Mouse (Mus musculus): Measurements from ENCODE around the gene Mapkapk2.
A peak's percentile ranks its signal among the peaks of the same experiment; 100 is the strongest.

Mapkapk2 gene

GRCm38 (mm10) chr1:131080686-131081085, 16.9 kb downstream of the Mapkapk2 start:
- no peak for DNase-seq (ENCODE audit: low spot score)

- DNase-seq (ENCODE audit: low spot score): no peak
Measured at GRCm38 (mm10) chr1:131079762-131080161, 17.9 kb downstream of the Mapkapk2 start.

- no peak for DNase-seq (ENCODE audit: low spot score)
Measured at GRCm38 (mm10) chr1:131078761-131079330, 18.8 kb downstream of the Mapkapk2 start.

GRCm38 (mm10) chr1:131075098-131075791, 22.4 kb downstream of the Mapkapk2 start:
- no peak for DNase-seq (ENCODE audit: low spot score)

GRCm38 (mm10) chr1:131074524-131074938, 23.1 kb downstream of the Mapkapk2 start:
- no peak for DNase-seq (ENCODE audit: low spot score)

- no peak for DNase-seq (ENCODE audit: low spot score)
Measured at GRCm38 (mm10) chr1:131072376-131072990, 25.1 kb downstream of the Mapkapk2 start.

- DNase-seq (ENCODE audit: low spot score): no peak
Measured at GRCm38 (mm10) chr1:131069010-131069409, 28.6 kb downstream of the Mapkapk2 start.

- DNase-seq (ENCODE audit: low spot score): peak; percentile 61
Measured at GRCm38 (mm10) chr1:131068011-131068727, 29.5 kb downstream of the Mapkapk2 start.

- no peak for DNase-seq (ENCODE audit: low spot score)
Measured at GRCm38 (mm10) chr1:131064202-131064601, 33.4 kb downstream of the Mapkapk2 start.

- no peak for DNase-seq (ENCODE audit: low spot score)
Measured at GRCm38 (mm10) chr1:131062821-131063220, 34.8 kb downstream of the Mapkapk2 start.

GRCm38 (mm10) chr1:131061740-131062254, 35.8 kb downstream of the Mapkapk2 start:
- no peak for DNase-seq (ENCODE audit: low spot score)

GRCm38 (mm10) chr1:131060290-131061253, 37.1 kb downstream of the Mapkapk2 start:
- peak; percentile 56 for DNase-seq (ENCODE audit: low spot score)

GRCm38 (mm10) chr1:131059841-131060240, 37.8 kb downstream of the Mapkapk2 start:
- no peak for DNase-seq (ENCODE audit: low spot score)

- DNase-seq (ENCODE audit: low spot score): no peak
Measured at GRCm38 (mm10) chr1:131059411-131059810, 38.2 kb downstream of the Mapkapk2 start.

- no peak for DNase-seq (ENCODE audit: low spot score)
Measured at GRCm38 (mm10) chr1:131058431-131058830, 39.2 kb downstream of the Mapkapk2 start.

GRCm38 (mm10) chr1:131054251-131054650, 43.4 kb downstream of the Mapkapk2 start:
- no peak for DNase-seq (ENCODE audit: low spot score)

- DNase-seq (ENCODE audit: low spot score): no peak
Measured at GRCm38 (mm10) chr1:131053656-131054055, 44.0 kb downstream of the Mapkapk2 start.

- DNase-seq (ENCODE audit: low spot score): peak; percentile 69
Measured at GRCm38 (mm10) chr1:131053239-131053638, 44.4 kb downstream of the Mapkapk2 start.

GRCm38 (mm10) chr1:131051073-131051472, 46.6 kb downstream of the Mapkapk2 start:
- no peak for DNase-seq (ENCODE audit: low spot score)

- DNase-seq (ENCODE audit: low spot score): no peak
Measured at GRCm38 (mm10) chr1:131050617-131051016, 47.0 kb downstream of the Mapkapk2 start.

- no peak for DNase-seq (ENCODE audit: low spot score)
Measured at GRCm38 (mm10) chr1:131050011-131050410, 47.6 kb downstream of the Mapkapk2 start.

All from c-Kit-positive CD71-positive TER-119-positive erythroid progenitor cells, embryonic 14.5 days (primary cell).